Mouse (Mus musculus) C2C12 (cell line): ENCODE measurements around the gene Mctp1.

ENCODE experiments used
- CTCF ChIP-seq: IDR thresholded peaks from one replicate; pipeline ENCODE4 v1.5.1; 2011; ENCODE audit not compliant: control insufficient read depth, insufficient read depth, insufficient read length
- MAX ChIP-seq: IDR thresholded peaks from one replicate; pipeline ENCODE4 v1.6.1; 2011; ENCODE audit warnings: mild to moderate bottlenecking, control low read depth
- MYOD1 ChIP-seq: IDR thresholded peaks from one replicate; pipeline ENCODE4 v1.6.1; 2011; ENCODE audit warnings: low read depth; ENCODE audit not compliant: control insufficient read depth, insufficient read length
- MYOG ChIP-seq: IDR thresholded peaks from one replicate; pipeline ENCODE4 v1.6.1; 2011; ENCODE audit not compliant: control insufficient read depth, insufficient read length; ENCODE audit errors: extremely low read depth

- TF ChIP-seq MAX (no peak), CTCF (no peak), MYOD1 (no peak), MYOG (no peak)
Measured at GRCm38 (mm10) chr13:76879008-76879407, 494.7 kb downstream of the Mctp1 start.
